Mouse (Mus musculus) thymus, adult 2 months (tissue): ENCODE measurements at regions not wholly inside any gene's neighbourhood (a gene's known extent, or its start where the extent isn't known, plus 50 kb on each side); places are given as distances from the start of the nearest gene placed in this dataset.
A peak's percentile ranks its signal among the peaks of the same experiment; 100 is the strongest.

ENCODE experiments used
- DNase-seq: peaks from one replicate; pipeline ENCODE4 v3.0.0; 2021
- H3K27ac ChIP-seq: fragments of 200-500 bp; 2 replicates; pipeline ENCODE4 v1.5.1; 2012; ENCODE audit warnings: low read length, control low read depth; ENCODE audit not compliant: control insufficient read depth, insufficient read depth
- H3K27me3 ChIP-seq: fragments of 200-500 bp; 2 replicates; pipeline ENCODE4 v1.6.1; 2012; ENCODE audit warnings: mild to moderate bottlenecking, low read length, moderate library complexity, mixed read lengths; ENCODE audit not compliant: control insufficient read depth, insufficient read depth
- H3K36me3 ChIP-seq: fragments of 200-500 bp; 2 replicates; pipeline ENCODE4 v1.6.1; 2012; ENCODE audit warnings: mild to moderate bottlenecking, low read length, moderate library complexity; ENCODE audit not compliant: control insufficient read depth, insufficient read depth
- H3K4me1 ChIP-seq: fragments of 200-500 bp; replicated peaks from 2 replicates; pipeline ENCODE4 v1.6.1; 2012; ENCODE audit warnings: low read length; ENCODE audit not compliant: control insufficient read depth, insufficient read depth
- H3K4me3 ChIP-seq: fragments of 200-500 bp; 2 replicates; pipeline ENCODE4 v1.5.1; 2012; ENCODE audit warnings: mild to moderate bottlenecking, low read length, control low read depth, moderate library complexity; ENCODE audit not compliant: control insufficient read depth, insufficient read depth
- CTCF ChIP-seq: fragments of 200-500 bp; IDR thresholded peaks from 2 replicates; pipeline ENCODE4 v1.5.1; 2012; ENCODE audit warnings: mild to moderate bottlenecking, control low read depth, low read length, moderate library complexity, borderline replicate concordance; ENCODE audit not compliant: control insufficient read depth, poor library complexity, insufficient read depth; ENCODE audit errors: extremely low read depth
- POLR2A ChIP-seq: fragments of 200-500 bp; IDR thresholded peaks from 2 replicates; pipeline ENCODE4 v1.6.1; 2012; ENCODE audit warnings: mild to moderate bottlenecking, low read length, control low read depth, moderate library complexity; ENCODE audit not compliant: control insufficient read depth, poor library complexity, insufficient read depth; ENCODE audit errors: extremely low read depth
- WGBS: fragments of 180-500 bp; shearing (Covaris S2); methylation state at CpG from one replicate; pipeline ENCODE4 v1.1.7; 2018; 5-methylcytosine and 5-hydroxymethylcytosine counted together

- no peaks in the 10 kb centered on the region; the same call in 1 of the 2 replicates for H3K27me3 ChIP-seq
- H3K4me3 ChIP-seq: no peak overlapping the region
- H3K27ac ChIP-seq: no peak overlapping the region
- no peaks in the 10 kb centered on the region for H3K36me3 ChIP-seq
- no peaks in the 10 kb centered on the region for H3K4me1 ChIP-seq
- TF ChIP-seq CTCF: no peak
- DNase-seq: no peak
- 67% methylated on average over 8 of the region's 8 CpGs for WGBS
Measured at GRCm38 (mm10) chr2:174011399-174011798, 64.7 kb upstream of the Stx16 start.

GRCm38 (mm10) chr2:174014361-174014760, 61.7 kb upstream of the Stx16 start:
- Histone ChIP-seq H3K36me3 (no peaks in the 10 kb centered on the region), H3K4me3 (no peak overlapping the region), H3K4me1 (peaks cover 9% of the 10 kb centered on the region), H3K27me3 (no peaks in the 10 kb centered on the region; the same call in 1 of the 2 replicates), H3K27ac (no peak overlapping the region)
- 87% methylated on average over 2 of the region's 2 CpGs for WGBS
- TF ChIP-seq CTCF (no peak), POLR2A (no peak)
- no peak for DNase-seq

DNA sequence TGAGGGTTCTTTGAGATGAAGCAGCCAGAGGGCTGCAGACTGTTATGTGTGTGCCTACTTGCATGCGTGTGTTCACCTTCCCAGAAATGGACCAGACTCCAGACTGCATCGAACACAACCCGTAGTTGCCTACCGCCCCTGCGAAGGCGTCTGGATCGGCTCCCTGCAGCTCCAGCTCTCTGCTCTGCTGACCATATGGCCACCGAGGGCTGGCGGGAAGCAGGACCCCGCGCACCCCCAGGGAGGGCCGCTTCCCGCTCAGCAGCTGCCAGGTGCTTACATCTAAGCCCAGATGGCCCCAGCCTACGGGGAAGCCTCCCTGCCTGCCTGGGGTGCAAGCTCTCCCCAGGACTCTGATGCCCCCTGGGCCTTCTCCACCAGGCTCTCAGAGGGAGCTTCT, 60.8 kb upstream of the Stx16 start:
- DNase-seq: no peak
- WGBS: 88% methylated on average over 14 of the region's 14 CpGs
- Histone ChIP-seq H3K27ac (no peak overlapping the region), H3K4me1 (peaks cover 9% of the 10 kb centered on the region), H3K36me3 (no peaks in the 10 kb centered on the region), H3K27me3 (no peaks in the 10 kb centered on the region; the same call in 1 of the 2 replicates), H3K4me3 (no peak overlapping the region)
- TF ChIP-seq POLR2A (no peak), CTCF (no peak)

GRCm38 (mm10) chr2:174016068-174016467, 60.0 kb upstream of the Stx16 start:
- no peak overlapping the region for H3K27ac ChIP-seq
- H3K27me3 ChIP-seq: no peaks in the 10 kb centered on the region; the same call in 1 of the 2 replicates
- 89% methylated on average over 5 of the region's 5 CpGs for WGBS
- H3K4me3 ChIP-seq: no peak overlapping the region
- no peak for DNase-seq
- TF ChIP-seq POLR2A (no peak), CTCF (no peak)
- H3K4me1 ChIP-seq: peaks cover 9% of the 10 kb centered on the region
- H3K36me3 ChIP-seq: no peaks in the 10 kb centered on the region

GRCm38 (mm10) chr2:174017042-174017441, 59.1 kb upstream of the Stx16 start:
- Histone ChIP-seq H3K36me3 (no peaks in the 10 kb centered on the region), H3K4me3 (no peak overlapping the region), H3K27me3 (no peaks in the 10 kb centered on the region; the same call in 1 of the 2 replicates), H3K4me1 (peaks cover 9% of the 10 kb centered on the region), H3K27ac (no peak overlapping the region)
- TF ChIP-seq POLR2A (no peak), CTCF (no peak)
- WGBS: 89% methylated on average over 6 of the region's 6 CpGs
- no peak for DNase-seq

DNA sequence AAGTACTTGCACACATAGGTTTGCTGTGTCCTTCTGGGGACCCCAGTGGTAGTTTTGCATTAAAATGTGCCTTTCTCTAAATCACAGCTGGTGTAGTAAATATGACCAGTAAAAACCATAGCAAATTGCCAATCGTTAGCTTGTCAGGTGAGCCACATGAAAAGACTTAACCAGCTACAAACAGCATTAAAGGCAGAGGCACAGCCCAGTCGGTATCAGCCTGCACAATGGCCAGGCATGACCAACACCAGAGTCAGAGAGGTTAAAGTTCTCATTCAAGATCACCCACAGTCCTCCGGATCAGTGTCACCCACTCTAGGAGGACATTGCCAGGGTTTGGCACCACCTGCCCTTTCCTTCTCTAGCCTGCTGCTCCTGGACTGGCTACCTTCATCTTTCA, 58.5 kb upstream of the Stx16 start:
- Histone ChIP-seq H3K27ac (no peak overlapping the region), H3K27me3 (no peaks in the 10 kb centered on the region; the same call in 1 of the 2 replicates), H3K4me3 (no peak overlapping the region), H3K4me1 (peaks cover 9% of the 10 kb centered on the region), H3K36me3 (no peaks in the 10 kb centered on the region)
- TF ChIP-seq POLR2A: no peak
- no peak for TF ChIP-seq CTCF
- 51% methylated on average over 3 of the region's 3 CpGs for WGBS
- no peak for DNase-seq

DNA sequence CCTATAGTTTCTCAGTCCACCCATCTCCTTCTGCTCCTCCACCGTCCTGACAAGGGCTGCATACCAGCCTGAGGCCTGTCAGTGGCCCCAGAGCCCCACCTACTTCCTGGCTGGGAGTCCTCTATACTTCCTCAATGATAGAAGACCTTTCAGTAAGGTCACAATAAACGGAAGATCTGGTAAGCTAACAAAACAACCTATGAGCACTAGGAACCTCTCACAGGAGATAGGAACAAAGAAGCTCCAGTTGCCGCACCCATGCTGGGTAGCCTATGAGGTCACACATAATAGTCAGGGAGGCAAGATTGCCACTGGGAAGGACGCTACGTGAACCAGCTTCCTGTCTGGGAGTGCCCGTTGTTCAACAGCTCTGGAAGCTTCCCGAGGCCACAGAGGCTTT, 58.1 kb upstream of the Stx16 start:
- H3K27ac ChIP-seq: no peak overlapping the region
- H3K27me3 ChIP-seq: no peaks in the 10 kb centered on the region; the same call in 1 of the 2 replicates
- DNase-seq: no peak
- TF ChIP-seq POLR2A (no peak), CTCF (no peak)
- peak overlapping the region; percentile 8; the same call in 1 of the 2 replicates for H3K4me3 ChIP-seq
- WGBS: 15% methylated on average over 7 of the region's 7 CpGs
- H3K36me3 ChIP-seq: no peaks in the 10 kb centered on the region
- peaks cover 9% of the 10 kb centered on the region for H3K4me1 ChIP-seq
